Mouse (Mus musculus): Measurements from ENCODE around the gene Fshr.

DNA sequence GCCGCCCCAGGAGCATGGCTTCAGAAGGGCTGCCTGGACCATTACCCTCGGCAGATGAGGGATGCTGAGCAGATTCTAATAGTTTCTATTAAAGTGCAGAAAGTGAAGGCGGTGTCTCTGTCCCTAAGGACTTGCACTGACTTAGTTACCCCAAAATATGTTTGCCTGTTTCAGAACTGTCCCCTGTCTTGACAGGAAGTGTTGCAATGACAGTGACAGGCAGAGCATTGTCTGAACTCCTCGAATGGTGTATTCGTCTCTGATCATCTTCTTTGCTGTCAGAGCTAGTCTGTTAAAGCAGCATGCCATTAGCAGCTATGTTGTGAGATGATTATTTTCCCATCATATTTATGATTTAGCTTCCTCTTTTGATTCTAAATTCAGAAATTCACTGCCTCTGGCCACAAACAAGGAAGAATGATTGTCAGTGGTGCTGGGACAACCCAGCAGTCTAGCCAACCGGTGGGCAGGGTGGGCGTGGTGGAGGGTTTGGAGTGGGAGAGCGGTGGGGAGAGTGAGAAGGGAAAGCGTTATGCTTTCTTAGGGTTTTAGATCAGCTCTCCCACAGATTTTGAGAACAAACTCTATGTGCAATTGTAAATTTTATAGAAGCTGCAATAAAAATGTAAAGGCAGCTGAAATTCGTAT lies 219.6 kb downstream of the Fshr start:
- TF ChIP-seq CTCF (IDR thresholded peaks at IDR 0.05; ENCODE audit: borderline replicate concordance, insufficient read depth, low read length) (no peak), POLR2A (IDR thresholded peaks at IDR 0.05; ENCODE audit: low read depth, low read length) (no peak)

Data from embryonic fibroblast, embryonic 13.5 days (primary cell).